Mouse (Mus musculus): ENCODE data around the gene Krtap31-1. TPM values are rescaled to one million over a fixed set of nuclear protein-coding genes. Genes with fewer than 3 reads are reported as not detected.
"Not testable (repeated sequence)": the region's sequence is repeated elsewhere in the genome, so short reads cannot be mapped to it uniquely, and the experiment has no call there.

The Krtap31-1 gene
- polyA plus RNA-seq (2015; fragmentation: Nextera tagmentation; extraction: Ambion mirVana), result not detected in 2 replicates

DNA sequence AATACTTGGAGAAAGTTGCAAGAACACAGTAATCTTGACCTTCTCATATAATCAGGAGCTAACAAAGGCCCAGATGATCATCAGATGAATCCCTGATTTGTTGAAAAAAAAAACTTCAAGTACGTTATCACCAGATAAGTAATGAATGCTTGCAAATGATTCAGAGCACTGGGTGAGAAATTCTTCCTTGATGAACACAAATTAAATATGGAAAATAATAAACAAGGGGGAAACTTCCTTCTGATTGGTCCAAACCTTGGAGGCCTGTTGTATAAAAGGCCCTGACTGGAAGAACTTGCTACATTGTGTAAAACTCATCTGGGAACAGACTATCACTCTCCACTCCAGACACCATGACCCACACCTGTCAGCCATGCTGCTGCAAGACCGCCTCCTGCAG, at the start of gene Krtap31-1:
TSS of gene Krtap31-1 (plus strand) at position 301 of the 400 bp plus-strand sequence.
- 86% methylated on average over 2 of the region's 2 CpGs for WGBS
- H3K27me3 ChIP-seq, result no peaks in the 10 kb centered on the region

DNA sequence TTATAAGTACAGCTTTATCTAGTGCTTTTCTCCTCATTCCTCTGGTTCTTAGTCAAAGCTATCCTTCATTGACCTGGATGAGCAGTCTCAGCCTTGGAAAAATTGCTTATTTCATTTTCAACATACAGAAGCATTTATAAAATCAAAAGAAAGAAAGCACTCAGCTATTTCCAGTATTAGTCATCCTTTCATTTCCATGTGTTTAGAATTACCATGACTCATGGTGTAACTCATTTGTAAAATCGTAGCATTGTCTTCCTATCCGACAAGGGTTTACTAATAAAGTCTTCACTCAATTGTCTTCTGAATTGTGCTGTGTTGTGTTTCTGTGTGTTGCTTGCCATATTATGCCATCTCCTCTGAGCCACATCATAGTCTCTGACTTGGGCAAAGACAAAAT, 49.0 kb upstream of the Krtap31-1 start:
- H3K36me3 ChIP-seq, result no peaks in the 10 kb centered on the region
- no peak overlapping the region for H3K27ac ChIP-seq (replicated peaks)
- WGBS, result 83% methylated on average over 2 of the region's 2 CpGs
- H3K9ac ChIP-seq, result no peak overlapping the region
- no peaks in the 10 kb centered on the region for H3K4me1 ChIP-seq (replicated peaks)
- H3K27me3 ChIP-seq, result no peaks in the 10 kb centered on the region
- H3K4me2 ChIP-seq, result no peak overlapping the region
- ATAC-seq (ENCODE audit: low read depth), result no peak
- H3K4me3 ChIP-seq, result no peak overlapping the region
- H3K9me3 ChIP-seq, result no peaks in the 10 kb centered on the region

More for the DNA sequence above, at the start of gene Krtap31-1:
- H3K4me2 ChIP-seq, result no peak within 1 kb of the TSS
- ATAC-seq (ENCODE audit: low read depth), result no peak
- H3K4me3 ChIP-seq, result no peak within 1 kb of the TSS
- no peaks in the 10 kb centered on the region for H3K9me3 ChIP-seq
- H3K9ac ChIP-seq, result no peak within 1 kb of the TSS
- H3K36me3 ChIP-seq, result no peaks in the 10 kb centered on the region
- H3K4me1 ChIP-seq (replicated peaks), result no peaks in the 10 kb centered on the region
- H3K27ac ChIP-seq (replicated peaks), result no peak within 1 kb of the TSS

DNA sequence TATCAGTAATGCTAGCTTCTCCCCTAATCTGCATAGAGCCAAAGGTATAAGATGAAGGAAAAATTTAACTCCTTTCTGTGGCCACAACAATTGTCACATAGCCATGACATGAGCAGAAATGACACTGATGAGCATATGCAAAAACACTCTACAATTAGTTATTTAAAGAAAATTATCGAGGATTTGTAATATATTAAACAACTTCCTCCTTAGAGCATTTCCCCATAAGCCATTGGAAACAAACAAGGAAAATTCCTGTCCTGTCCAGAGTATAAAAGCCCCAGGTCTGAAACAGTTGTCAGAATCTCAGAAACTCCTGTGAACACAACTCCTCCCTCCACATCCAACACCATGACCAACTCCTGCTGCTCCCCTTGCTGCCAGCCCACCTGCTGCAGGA, 43.5 kb upstream of the Krtap31-1 start, which contains the start of gene Gm11559:
TSS of gene Gm11559 (plus strand) at position 301 of the 400 bp plus-strand sequence.
- ATAC-seq (ENCODE audit: low read depth); H3K9me3 ChIP-seq; H3K36me3 ChIP-seq; H3K27ac ChIP-seq (replicated peaks); H3K4me2 ChIP-seq; H3K27me3 ChIP-seq; H3K9ac ChIP-seq; H3K4me3 ChIP-seq; H3K4me1 ChIP-seq (replicated peaks): not testable (repeated sequence)
- WGBS, result 80% methylated on average over 1 of the region's 1 CpGs

DNA sequence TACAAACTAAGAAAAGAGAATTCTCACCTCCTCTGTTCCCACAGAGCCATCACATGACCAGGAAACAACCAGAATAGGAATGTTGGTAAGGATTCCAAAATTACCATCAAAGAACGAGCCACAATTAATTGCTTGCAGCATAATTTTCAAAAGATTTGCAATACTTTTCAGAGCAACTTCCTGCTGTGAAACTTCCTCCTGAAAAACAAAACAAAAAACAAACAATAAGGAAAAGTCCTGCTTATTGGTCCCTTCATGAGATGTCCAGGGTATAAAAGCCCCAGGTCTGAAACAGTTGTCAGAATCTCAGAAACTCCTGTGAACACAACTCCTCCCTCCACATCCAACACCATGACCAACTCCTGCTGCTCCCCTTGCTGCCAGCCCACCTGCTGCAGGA, 34.6 kb upstream of the Krtap31-1 start, which contains the start of gene Krtap9-1:
TSS of gene Krtap9-1 (plus strand) at position 301 of the 400 bp plus-strand sequence.
- H3K9ac ChIP-seq; H3K4me2 ChIP-seq; ATAC-seq (ENCODE audit: low read depth); H3K27me3 ChIP-seq; H3K27ac ChIP-seq (replicated peaks); H3K4me3 ChIP-seq; H3K36me3 ChIP-seq; H3K9me3 ChIP-seq; H3K4me1 ChIP-seq (replicated peaks): not testable (repeated sequence)
- WGBS, result 72% methylated on average over 1 of the region's 1 CpGs

DNA sequence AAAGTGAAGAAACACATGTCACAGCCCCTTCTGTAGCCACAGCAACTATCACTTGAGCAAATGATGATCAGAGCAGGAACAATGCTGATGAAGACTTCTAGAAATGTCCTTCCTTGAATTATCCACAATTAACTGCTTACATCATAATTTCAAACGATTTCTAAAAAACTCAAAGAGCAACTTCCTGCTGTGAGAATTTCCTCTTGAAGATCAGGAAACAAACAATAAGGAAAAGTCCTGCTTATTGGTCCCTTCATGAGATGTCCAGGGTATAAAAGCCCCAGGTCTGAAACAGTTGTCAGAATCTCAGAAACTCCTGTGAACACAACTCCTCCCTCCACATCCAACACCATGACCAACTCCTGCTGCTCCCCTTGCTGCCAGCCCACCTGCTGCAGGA, 28.8 kb upstream of the Krtap31-1 start, which contains the start of gene Gm11567:
TSS of gene Gm11567 (plus strand) at position 301 of the 400 bp plus-strand sequence.
- not testable (repeated sequence) for H3K4me2 ChIP-seq; H3K27ac ChIP-seq (replicated peaks); H3K4me3 ChIP-seq; ATAC-seq (ENCODE audit: low read depth); H3K9me3 ChIP-seq; H3K36me3 ChIP-seq; H3K27me3 ChIP-seq; H3K9ac ChIP-seq; H3K4me1 ChIP-seq (replicated peaks)
- 45% methylated on average over 1 of the region's 1 CpGs for WGBS

DNA sequence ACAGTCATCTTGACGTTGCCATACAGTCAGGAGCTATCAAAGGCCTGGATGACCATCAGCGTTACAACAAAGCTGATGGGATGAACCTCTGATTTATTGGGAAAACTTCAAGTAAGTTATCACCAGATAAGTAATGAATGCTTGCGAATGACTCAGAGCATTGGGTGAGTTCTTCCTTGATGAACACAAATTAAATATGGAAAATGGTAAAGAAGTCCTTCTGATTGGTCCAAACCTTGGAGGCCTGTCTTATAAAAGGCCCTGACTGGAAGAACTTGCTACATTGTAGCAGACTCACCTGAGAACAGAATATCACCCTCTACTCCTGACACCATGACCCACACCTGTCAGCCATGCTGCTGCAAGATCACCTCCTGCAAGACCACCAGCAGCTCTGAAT, 6.7 kb downstream of the Krtap31-1 start, which contains the start of gene Gm11565:
TSS of gene Gm11565 (plus strand) at position 301 of the 400 bp plus-strand sequence.
- no peak within 1 kb of the TSS for H3K27ac ChIP-seq (replicated peaks)
- no peak for ATAC-seq (ENCODE audit: low read depth)
- WGBS, result 89% methylated on average over 3 of the region's 3 CpGs

DNA sequence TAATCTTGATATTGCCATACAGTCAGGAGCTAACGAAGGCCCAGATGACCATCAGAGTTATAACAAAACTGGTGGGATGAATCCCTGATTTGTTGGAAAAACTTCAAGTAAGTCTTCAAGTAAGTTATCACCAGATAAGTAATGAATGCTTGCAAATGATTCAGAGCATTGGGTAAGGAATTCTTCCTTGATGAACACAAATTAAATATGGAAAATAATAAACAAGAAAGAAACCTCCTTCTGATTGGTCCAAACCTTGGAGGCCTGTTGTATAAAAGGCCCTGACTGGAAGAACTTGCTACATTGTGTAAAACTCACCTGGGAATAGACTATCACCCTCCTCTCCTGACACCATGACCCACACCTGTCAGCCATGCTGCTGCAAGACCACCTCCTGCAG, 28.3 kb downstream of the Krtap31-1 start, which contains the start of gene Krtap31-2:
TSS of gene Krtap31-2 (plus strand) at position 301 of the 400 bp plus-strand sequence.
- Histone ChIP-seq H3K4me2 (no peak within 1 kb of the TSS), H3K9me3 (no peaks in the 10 kb centered on the region), H3K4me1 (replicated peaks) (no peaks in the 10 kb centered on the region), H3K4me3 (no peak within 1 kb of the TSS), H3K9ac (no peak within 1 kb of the TSS), H3K27me3 (no peaks in the 10 kb centered on the region), H3K36me3 (no peaks in the 10 kb centered on the region), H3K27ac (replicated peaks) (no peak within 1 kb of the TSS)
- WGBS, result 91% methylated on average over 1 of the region's 1 CpGs
- no peak for ATAC-seq (ENCODE audit: low read depth)

More for the DNA sequence above, 6.7 kb downstream of the Krtap31-1 start, which contains the start of gene Gm11565:
- Histone ChIP-seq H3K9me3 (no peaks in the 10 kb centered on the region), H3K9ac (no peak within 1 kb of the TSS), H3K4me1 (replicated peaks) (no peaks in the 10 kb centered on the region), H3K4me2 (no peak within 1 kb of the TSS), H3K27me3 (no peaks in the 10 kb centered on the region), H3K36me3 (no peaks in the 10 kb centered on the region), H3K4me3 (no peak within 1 kb of the TSS)

DNA sequence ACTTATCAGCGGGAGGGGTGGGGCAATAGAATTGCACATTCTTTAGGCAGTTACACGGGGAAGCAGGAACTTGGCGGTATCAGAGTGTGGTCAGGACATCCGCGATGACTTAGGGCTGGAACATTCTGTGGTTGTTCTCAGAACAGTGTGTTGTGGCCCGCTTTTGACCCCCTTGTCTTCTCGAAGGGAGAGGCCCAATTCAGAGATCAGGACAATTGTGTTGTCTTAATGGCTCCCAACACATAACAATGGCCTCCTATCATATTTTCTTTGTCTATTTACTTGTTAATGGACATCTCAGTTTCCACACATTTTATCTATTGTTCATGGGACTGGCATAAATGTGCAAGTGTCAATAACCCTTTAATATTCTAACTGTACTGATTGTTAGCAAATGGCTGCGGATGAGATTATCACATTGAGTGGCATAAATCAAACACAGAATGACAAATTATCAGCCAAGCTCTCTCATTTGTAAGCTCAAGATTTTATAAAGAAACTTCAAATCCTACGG, 30.1 kb downstream of the Krtap31-1 start:
- no peak overlapping the region for H3K27ac ChIP-seq (replicated peaks)
- H3K9ac ChIP-seq, result no peak overlapping the region
- no peak overlapping the region for H3K4me2 ChIP-seq
- WGBS, result 87% methylated on average over 9 of the region's 9 CpGs
- H3K4me1 ChIP-seq (replicated peaks), result no peaks in the 10 kb centered on the region
- H3K4me3 ChIP-seq, result no peak overlapping the region
- H3K36me3 ChIP-seq, result no peaks in the 10 kb centered on the region
- H3K9me3 ChIP-seq, result no peaks in the 10 kb centered on the region
- no peaks in the 10 kb centered on the region for H3K27me3 ChIP-seq
- ATAC-seq (ENCODE audit: low read depth), result no peak

DNA sequence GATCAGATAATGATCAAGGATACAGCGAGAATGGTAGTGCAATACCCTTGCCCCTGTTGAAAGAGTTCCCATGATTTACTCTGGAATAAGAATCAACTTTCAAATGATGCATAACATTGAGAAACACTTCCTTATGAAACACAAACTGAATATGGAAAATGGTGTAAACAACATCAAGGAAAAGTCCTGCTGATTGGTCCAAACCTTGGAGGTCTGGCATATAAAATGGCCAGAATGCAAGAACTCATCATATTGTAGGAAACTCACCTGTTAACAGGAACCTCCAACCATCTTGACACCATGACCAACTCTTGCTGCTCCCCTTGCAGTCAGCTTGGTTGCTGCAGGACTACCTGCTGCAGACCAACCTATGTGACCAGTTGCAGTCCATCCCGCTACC, 40.5 kb downstream of the Krtap31-1 start, which contains the start of gene Krtap9-5:
TSS of gene Krtap9-5 (plus strand) at position 301 of the 400 bp plus-strand sequence.
- no peak for ATAC-seq (ENCODE audit: low read depth)
- no peak within 1 kb of the TSS for H3K27ac ChIP-seq (replicated peaks)
- no peaks in the 10 kb centered on the region for H3K4me1 ChIP-seq (replicated peaks)
- H3K4me2 ChIP-seq, result no peak within 1 kb of the TSS
- H3K36me3 ChIP-seq, result no peaks in the 10 kb centered on the region
- no peak within 1 kb of the TSS for H3K9ac ChIP-seq
- WGBS, result 89% methylated on average over 2 of the region's 2 CpGs
- no peaks in the 10 kb centered on the region for H3K27me3 ChIP-seq
- peaks cover under 1% of the 10 kb centered on the region; the same call in 1 of the 2 replicates for H3K9me3 ChIP-seq
- no peak within 1 kb of the TSS for H3K4me3 ChIP-seq

Other genes with a start within 250 kb of the Krtap31-1 start
- gene Gm11563, start 249.0 kb upstream of the Krtap31-1 start, polyA plus RNA-seq (2015; fragmentation: Nextera tagmentation; extraction: Ambion mirVana), result not detected in 2 replicates
- not detected in 2 replicates for gene Krtap4-6, start 242.0 kb upstream of the Krtap31-1 start, polyA plus RNA-seq (2015; fragmentation: Nextera tagmentation; extraction: Ambion mirVana)
- not detected in 2 replicates for gene Gm14190, start 217.2 kb upstream of the Krtap31-1 start, polyA plus RNA-seq (2015; fragmentation: Nextera tagmentation; extraction: Ambion mirVana)
- gene Gm14180, start 173.6 kb upstream of the Krtap31-1 start, polyA plus RNA-seq (2015; fragmentation: Nextera tagmentation; extraction: Ambion mirVana), result not detected in 2 replicates
- gene Gm11595, start 135.0 kb upstream of the Krtap31-1 start, polyA plus RNA-seq (2015; fragmentation: Nextera tagmentation; extraction: Ambion mirVana), result not detected in 2 replicates
- not detected in 2 replicates for gene Krtap4-8, start 127.2 kb upstream of the Krtap31-1 start, polyA plus RNA-seq (2015; fragmentation: Nextera tagmentation; extraction: Ambion mirVana)
- gene Krtap4-9, start 122.7 kb upstream of the Krtap31-1 start, polyA plus RNA-seq (2015; fragmentation: Nextera tagmentation; extraction: Ambion mirVana), result not detected in 2 replicates
- not detected in 2 replicates for gene Gm11596, start 114.5 kb upstream of the Krtap31-1 start, polyA plus RNA-seq (2015; fragmentation: Nextera tagmentation; extraction: Ambion mirVana)
- gene Gm11569, start 109.0 kb upstream of the Krtap31-1 start, polyA plus RNA-seq (2015; fragmentation: Nextera tagmentation; extraction: Ambion mirVana), result not detected in 2 replicates
- gene Gm11554, start 103.5 kb upstream of the Krtap31-1 start, polyA plus RNA-seq (2015; fragmentation: Nextera tagmentation; extraction: Ambion mirVana), result not detected in 2 replicates
- not detected in 2 replicates for gene Krtap4-13, start 98.0 kb upstream of the Krtap31-1 start, polyA plus RNA-seq (2015; fragmentation: Nextera tagmentation; extraction: Ambion mirVana)
- gene Gm11564, start 92.3 kb upstream of the Krtap31-1 start, polyA plus RNA-seq (2015; fragmentation: Nextera tagmentation; extraction: Ambion mirVana), result not detected in 2 replicates
- gene 2300003K06Rik, start 69.9 kb upstream of the Krtap31-1 start, polyA plus RNA-seq (2015; fragmentation: Nextera tagmentation; extraction: Ambion mirVana), result not detected in 2 replicates
- gene Krtap4-16, start 56.3 kb upstream of the Krtap31-1 start, polyA plus RNA-seq (2015; fragmentation: Nextera tagmentation; extraction: Ambion mirVana), result not detected in 2 replicates
- gene Gm11568, start 50.0 kb upstream of the Krtap31-1 start, polyA plus RNA-seq (2015; fragmentation: Nextera tagmentation; extraction: Ambion mirVana), result not detected in 2 replicates
- gene Gm11559, start 43.4 kb upstream of the Krtap31-1 start, polyA plus RNA-seq (2015; fragmentation: Nextera tagmentation; extraction: Ambion mirVana), result not detected in 2 replicates
- not detected in 2 replicates for gene Krtap9-1, start 34.5 kb upstream of the Krtap31-1 start, polyA plus RNA-seq (2015; fragmentation: Nextera tagmentation; extraction: Ambion mirVana)
- not detected in 2 replicates for gene Gm11567, start 28.7 kb upstream of the Krtap31-1 start, polyA plus RNA-seq (2015; fragmentation: Nextera tagmentation; extraction: Ambion mirVana)
- not detected in 2 replicates for gene Gm11565, start 6.8 kb downstream of the Krtap31-1 start, polyA plus RNA-seq (2015; fragmentation: Nextera tagmentation; extraction: Ambion mirVana)
- not detected in 2 replicates for gene Krtap31-2, start 28.4 kb downstream of the Krtap31-1 start, polyA plus RNA-seq (2015; fragmentation: Nextera tagmentation; extraction: Ambion mirVana)
- not detected in 2 replicates for gene Krtap9-5, start 40.6 kb downstream of the Krtap31-1 start, polyA plus RNA-seq (2015; fragmentation: Nextera tagmentation; extraction: Ambion mirVana)
- not detected in 2 replicates for gene Krtap29-1, start 71.1 kb downstream of the Krtap31-1 start, polyA plus RNA-seq (2015; fragmentation: Nextera tagmentation; extraction: Ambion mirVana)
- gene Krtap16-1, start 78.7 kb downstream of the Krtap31-1 start, polyA plus RNA-seq (2015; fragmentation: Nextera tagmentation; extraction: Ambion mirVana), result not detected in 2 replicates
- gene Krtap17-1, start 86.1 kb downstream of the Krtap31-1 start, polyA plus RNA-seq (2015; fragmentation: Nextera tagmentation; extraction: Ambion mirVana), result 0.55 TPM in 1 of 2 replicates, not detected in the other
- gene Krt33a, start 108.3 kb downstream of the Krtap31-1 start, polyA plus RNA-seq (2015; fragmentation: Nextera tagmentation; extraction: Ambion mirVana), result not detected in 2 replicates
- gene Krt33b, start 121.9 kb downstream of the Krtap31-1 start, polyA plus RNA-seq (2015; fragmentation: Nextera tagmentation; extraction: Ambion mirVana), result not detected in 2 replicates
- gene Krt34, start 133.6 kb downstream of the Krtap31-1 start, polyA plus RNA-seq (2015; fragmentation: Nextera tagmentation; extraction: Ambion mirVana), result not detected in 2 replicates
- gene Krt31, start 142.6 kb downstream of the Krtap31-1 start, polyA plus RNA-seq (2015; fragmentation: Nextera tagmentation; extraction: Ambion mirVana), result not detected in 2 replicates
- gene Krt32, start 180.3 kb downstream of the Krtap31-1 start, polyA plus RNA-seq (2015; fragmentation: Nextera tagmentation; extraction: Ambion mirVana), result not detected in 2 replicates
- gene Krt35, start 188.3 kb downstream of the Krtap31-1 start, polyA plus RNA-seq (2015; fragmentation: Nextera tagmentation; extraction: Ambion mirVana), result not detected in 2 replicates
- not detected in 2 replicates for gene Krt36, start 197.7 kb downstream of the Krtap31-1 start, polyA plus RNA-seq (2015; fragmentation: Nextera tagmentation; extraction: Ambion mirVana)
- not detected in 2 replicates for gene Krt13, start 213.6 kb downstream of the Krtap31-1 start, polyA plus RNA-seq (2015; fragmentation: Nextera tagmentation; extraction: Ambion mirVana)
- 1.0 and 4.3 TPM in 2 replicates for gene Krt15, start 228.0 kb downstream of the Krtap31-1 start, polyA plus RNA-seq (2015; fragmentation: Nextera tagmentation; extraction: Ambion mirVana)
- 1.1 and 2.2 TPM in 2 replicates for gene Krt19, start 240.7 kb downstream of the Krtap31-1 start, polyA plus RNA-seq (2015; fragmentation: Nextera tagmentation; extraction: Ambion mirVana)

Measured in neural tube, embryonic 13.5 days (tissue).